Comparison of ENCODE assay signal across 25 mouse cellular contexts in the genomic region with DNA sequence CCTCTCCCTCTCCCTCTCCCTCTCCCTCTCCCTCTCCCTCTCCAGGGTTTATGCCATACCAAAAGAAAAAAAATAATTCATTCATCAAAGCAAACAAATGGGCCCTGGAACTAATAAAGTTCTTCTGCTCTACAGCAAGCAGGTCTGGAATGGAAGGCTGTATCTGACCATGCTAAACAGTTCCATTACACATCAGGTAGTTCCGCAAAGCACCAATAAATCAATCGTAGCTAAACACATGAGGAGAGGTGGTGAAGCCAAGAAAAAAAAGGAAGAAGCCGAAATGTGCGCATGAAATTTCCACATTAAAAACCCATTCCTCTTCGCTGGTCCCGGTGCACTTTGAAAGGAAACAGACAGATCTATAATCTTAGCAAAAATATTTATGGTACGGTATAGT.
"Had no signal": no experiment of that assay in that cellular context is flagged by ENCODE, and none has a peak within 500 bp of the region (broad histone marks: within the 10 kb centered on the region; RNA-seq: fewer than 3 reads in every experiment).

No protein-coding gene starts in this region.

- DNase-seq: forebrain, postnatal 0 days; gastrocnemius, adult 2 months; gastrocnemius, postnatal 10 days; gastrocnemius, postnatal 25 days; heart, adult 2 months; heart, postnatal 14 days; heart, postnatal 36 days; kidney, adult 18-20 months; kidney, adult 8-10 months; kidney, postnatal 10 days; kidney, postnatal 25 days; kidney, postnatal 4 days had no signal

- H3K4me1 ChIP-seq: heart, embryonic 13.5 days; heart, embryonic 15.5 days; hindbrain, embryonic 13.5 days; hindbrain, embryonic 15.5 days; intestine, embryonic 15.5 days; limb, embryonic 12.5 days; liver, embryonic 12.5 days had no signal

- H3K4me2 ChIP-seq: heart, embryonic 11.5 days; heart, embryonic 13.5 days; heart, embryonic 15.5 days; hindbrain, embryonic 13.5 days; hindbrain, embryonic 15.5 days; intestine, embryonic 15.5 days; limb, embryonic 12.5 days; liver, embryonic 12.5 days had no signal

- H3K27ac ChIP-seq: gastrocnemius, adult 2 months; heart, adult 2 months; heart, embryonic 13.5 days; heart, embryonic 15.5 days; hindbrain, embryonic 13.5 days; hindbrain, embryonic 15.5 days; hindbrain, postnatal 0 days; intestine, embryonic 15.5 days; layer of hippocampus, adult 2 months; left cerebral cortex, adult 2 months; limb, embryonic 12.5 days; liver, embryonic 12.5 days; liver, embryonic 14.5 days had no signal

- H3K36me3 ChIP-seq: heart, embryonic 13.5 days; heart, embryonic 15.5 days; hindbrain, embryonic 13.5 days; hindbrain, embryonic 15.5 days; intestine, embryonic 15.5 days; limb, embryonic 12.5 days; liver, embryonic 12.5 days had no signal

- H3K9me3 ChIP-seq: heart, embryonic 13.5 days; heart, embryonic 15.5 days; hindbrain, embryonic 13.5 days; hindbrain, embryonic 15.5 days; intestine, embryonic 15.5 days; limb, embryonic 12.5 days; liver, embryonic 12.5 days had no signal

- H3K9ac ChIP-seq: forebrain, postnatal 0 days; heart, embryonic 13.5 days; heart, embryonic 15.5 days; hindbrain, embryonic 13.5 days; hindbrain, embryonic 15.5 days; intestine, embryonic 15.5 days; limb, embryonic 12.5 days; liver, embryonic 12.5 days; liver, embryonic 14.5 days had no signal

- H3K27me3 ChIP-seq: heart, embryonic 13.5 days; heart, embryonic 15.5 days; hindbrain, embryonic 13.5 days; hindbrain, embryonic 15.5 days; intestine, embryonic 15.5 days; limb, embryonic 12.5 days; liver, embryonic 12.5 days had no signal

- ATAC-seq: forebrain, postnatal 0 days; hindbrain, postnatal 0 days; intestine, embryonic 15.5 days; intestine, postnatal 0 days; liver, embryonic 12.5 days had no signal

- H3K4me3 ChIP-seq: gastrocnemius, adult 2 months; heart, adult 2 months; heart, embryonic 13.5 days; heart, embryonic 15.5 days; hindbrain, embryonic 13.5 days; hindbrain, embryonic 15.5 days; intestine, embryonic 15.5 days; layer of hippocampus, adult 2 months; left cerebral cortex, adult 2 months; limb, embryonic 12.5 days; liver, embryonic 12.5 days had no signal
